Mouse (Mus musculus): Measurements from ENCODE around the gene Hes2. TPM values are rescaled to one million over a fixed set of nuclear protein-coding genes. Genes with fewer than 3 reads are reported as not detected.

The Hes2 gene
- total and polyA plus RNA-seq, 3 experiments, result 0.04 to 0.33 TPM; not detected in 1

DNA sequence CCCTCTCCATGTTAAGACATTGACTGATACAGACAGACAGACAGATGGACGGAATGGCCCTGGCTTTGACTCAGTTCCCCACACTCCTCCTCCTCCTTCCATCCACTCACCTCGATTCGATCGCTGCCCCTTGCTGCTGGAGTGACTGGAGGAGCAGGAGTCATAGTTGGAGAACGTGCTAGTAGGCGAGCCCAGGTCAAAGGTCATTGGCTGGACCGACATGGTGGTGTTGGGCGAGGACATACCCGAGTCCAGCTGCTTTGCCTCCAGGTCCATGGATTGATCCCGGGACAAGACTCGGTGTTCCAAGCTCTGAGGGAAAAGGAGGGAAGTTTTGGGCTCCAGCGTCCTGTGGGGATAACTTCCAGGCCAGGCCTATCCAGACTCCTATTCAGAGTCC lies 23.3 kb upstream of the Hes2 start:
- Histone ChIP-seq H3K4me1 (ENCODE audit: insufficient read depth, low read depth, low read length) (peaks cover 29% of the 10 kb centered on the region), H3K9me3 (replicated peaks) (peaks cover 20% of the 10 kb centered on the region), H3K36me3 (replicated peaks) (peaks cover 31% of the 10 kb centered on the region), H3K27me3 (ENCODE audit: insufficient read depth, low read length) (peaks cover 27% of the 10 kb centered on the region; the same call in 1 of the 2 replicates), H3K4me3 (ENCODE audit: low read depth, low read length) (no peak overlapping the region)
- no peak for ATAC-seq (ENCODE audit: extremely low read depth, insufficient number of reproducible peaks, low FRiP score, poor library complexity, severe bottlenecking)
- no peak for DNase-seq (ENCODE audit: low spot score)
- TF ChIP-seq GATA2 (IDR thresholded peaks at IDR 0.05; ENCODE audit: borderline replicate concordance, low read depth, low read length) (no peak), POLR2AphosphoS5 (IDR thresholded peaks at IDR 0.05; ENCODE audit: insufficient replicate concordance, low read depth, low read length) (no peak), CTCF (IDR thresholded peaks at IDR 0.05; ENCODE audit: low read depth, low read length) (no peak), GATA1 (IDR thresholded peaks at IDR 0.05; ENCODE audit: borderline replicate concordance, low read length) (no peak), TAL1 (conservative IDR thresholded peaks at IDR 0.05; ENCODE audit: low read depth, low read length) (no peak)

DNA sequence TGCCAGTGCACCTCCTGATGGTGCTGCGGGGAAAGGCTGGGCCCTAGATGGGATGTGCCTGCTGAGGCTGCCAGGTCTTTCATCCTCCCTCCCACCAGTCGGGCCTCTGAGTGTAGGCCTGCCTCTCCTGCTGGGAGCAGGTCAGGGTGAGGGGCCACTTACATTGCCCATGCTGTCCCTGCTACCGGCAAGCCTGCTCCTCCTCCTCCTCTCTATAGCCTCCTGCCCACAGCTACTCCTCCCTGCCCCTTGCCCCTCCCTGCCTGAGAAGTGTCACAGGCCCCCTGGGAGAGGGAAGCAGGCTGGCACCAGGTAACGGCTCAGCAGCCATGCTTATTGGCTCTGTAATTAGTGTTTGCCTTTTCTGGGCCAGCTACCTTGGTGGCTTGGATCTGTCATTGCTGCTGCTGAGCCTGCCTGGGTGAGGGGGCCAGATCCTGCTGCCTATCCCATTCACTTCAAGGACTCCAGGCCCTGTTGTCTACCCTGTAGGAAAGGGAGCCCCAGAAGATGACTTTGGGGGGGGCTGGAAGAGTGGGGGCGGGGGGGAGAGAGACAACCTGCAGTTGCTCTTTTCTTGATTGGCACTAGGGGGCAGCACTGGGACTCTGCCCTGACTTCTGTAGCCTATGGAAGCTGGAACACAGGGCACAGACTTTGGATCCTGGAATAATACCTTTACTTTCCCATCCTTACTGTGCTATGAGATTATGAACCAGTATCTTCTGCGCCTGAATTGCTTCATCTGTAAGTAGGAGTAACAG lies 22.4 kb upstream of the Hes2 start:
- peaks cover 20% of the 10 kb centered on the region; the same call in 1 of the 2 replicates for H3K27me3 ChIP-seq (ENCODE audit: insufficient read depth, low read length)
- H3K4me3 ChIP-seq (ENCODE audit: low read depth, low read length), result no peak overlapping the region
- H3K9me3 ChIP-seq (replicated peaks), result peaks cover 11% of the 10 kb centered on the region
- H3K36me3 ChIP-seq (replicated peaks), result peaks cover 31% of the 10 kb centered on the region
- H3K4me1 ChIP-seq (ENCODE audit: insufficient read depth, low read depth, low read length), result peaks cover 34% of the 10 kb centered on the region
- ATAC-seq (ENCODE audit: extremely low read depth, insufficient number of reproducible peaks, low FRiP score, poor library complexity, severe bottlenecking) (no peak), DNase-seq (ENCODE audit: low spot score) (no peak)
- no peak for TF ChIP-seq TAL1 (conservative IDR thresholded peaks at IDR 0.05; ENCODE audit: low read depth, low read length)
- TF ChIP-seq GATA1 (IDR thresholded peaks at IDR 0.05; ENCODE audit: borderline replicate concordance, low read length), result no peak
- TF ChIP-seq POLR2AphosphoS5 (IDR thresholded peaks at IDR 0.05; ENCODE audit: insufficient replicate concordance, low read depth, low read length), result no peak
- peak; percentile 40 for TF ChIP-seq CTCF (IDR thresholded peaks at IDR 0.05; ENCODE audit: low read depth, low read length)

DNA sequence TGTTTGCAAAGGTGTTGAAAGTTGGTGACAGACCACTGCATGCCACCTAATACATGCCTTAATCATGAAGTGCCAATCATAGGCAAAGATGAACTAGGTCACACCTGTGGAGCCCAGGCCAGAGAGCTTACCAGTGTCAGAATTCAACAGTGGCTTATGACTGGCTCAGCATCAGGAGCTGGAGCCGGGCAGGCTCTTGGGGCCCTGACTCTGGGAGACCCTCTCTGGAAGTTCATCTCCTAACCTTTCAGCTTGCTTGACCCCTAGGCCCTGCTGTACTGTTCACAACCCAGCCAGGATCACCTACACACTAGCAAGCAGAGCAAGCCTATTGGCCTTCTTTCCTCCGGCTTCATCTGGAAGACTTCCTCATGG lies 21.8 kb upstream of the Hes2 start:
- no peak for TF ChIP-seq GATA1 (IDR thresholded peaks at IDR 0.05; ENCODE audit: borderline replicate concordance, low read length)
- Histone ChIP-seq H3K9me3 (replicated peaks) (peaks cover 5% of the 10 kb centered on the region), H3K27me3 (ENCODE audit: insufficient read depth, low read length) (peaks cover 16% of the 10 kb centered on the region; the same call in 1 of the 2 replicates), H3K36me3 (replicated peaks) (peaks cover 34% of the 10 kb centered on the region), H3K4me1 (ENCODE audit: insufficient read depth, low read depth, low read length) (peaks cover 30% of the 10 kb centered on the region), H3K4me3 (ENCODE audit: low read depth, low read length) (no peak overlapping the region)
- no peak for DNase-seq (ENCODE audit: low spot score)
- ATAC-seq (ENCODE audit: extremely low read depth, insufficient number of reproducible peaks, low FRiP score, poor library complexity, severe bottlenecking), result no peak

DNA sequence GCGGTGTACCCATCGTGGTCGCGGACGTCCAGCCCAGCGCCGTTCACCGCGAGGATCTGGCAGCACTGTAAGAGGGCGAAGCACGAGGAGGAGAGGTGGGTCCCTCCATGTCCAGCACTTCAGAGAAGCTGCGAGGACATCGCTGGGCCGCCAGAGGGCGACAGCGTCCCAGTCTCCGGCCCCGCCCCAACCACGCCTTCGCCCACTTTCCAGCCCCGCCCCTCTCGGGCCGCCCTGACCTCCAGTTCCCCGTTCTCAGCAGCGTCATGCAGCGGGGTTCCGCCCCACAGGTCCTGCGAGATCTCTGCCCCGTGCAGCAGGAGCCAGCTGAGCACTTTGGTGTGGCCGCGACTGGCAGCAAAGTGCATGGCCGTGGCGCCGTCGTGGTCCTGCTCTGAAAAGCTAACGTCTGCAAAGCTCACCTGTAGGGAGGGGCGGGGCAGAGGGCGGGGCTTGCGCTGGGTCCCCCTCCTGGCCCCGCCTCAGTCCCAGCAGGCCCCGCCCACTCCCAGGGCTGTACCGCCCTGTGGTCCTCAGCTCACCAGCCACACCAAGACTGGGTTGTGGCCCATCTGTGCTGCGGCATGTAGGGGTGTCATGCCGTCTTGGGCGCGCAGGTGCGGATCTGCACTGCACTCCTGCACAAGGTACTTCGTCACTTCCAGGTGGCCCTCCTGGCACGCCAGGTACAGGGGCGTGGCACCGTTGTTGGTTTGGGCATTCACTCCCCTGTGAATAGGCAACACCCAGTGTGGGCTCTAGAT lies 20.0 kb upstream of the Hes2 start:
- Histone ChIP-seq H3K36me3 (replicated peaks) (peaks cover 27% of the 10 kb centered on the region), H3K4me3 (ENCODE audit: low read depth, low read length) (peak overlapping the region; percentile 70), H3K27me3 (ENCODE audit: insufficient read depth, low read length) (peaks cover 6% of the 10 kb centered on the region; the same call in 1 of the 2 replicates), H3K4me1 (ENCODE audit: insufficient read depth, low read depth, low read length) (peaks cover 33% of the 10 kb centered on the region), H3K9me3 (replicated peaks) (no peaks in the 10 kb centered on the region; the same call in 1 of the 2 replicates)
- ATAC-seq (ENCODE audit: extremely low read depth, insufficient number of reproducible peaks, low FRiP score, poor library complexity, severe bottlenecking), result peak; percentile 84
- TF ChIP-seq TAL1 (conservative IDR thresholded peaks at IDR 0.05; ENCODE audit: low read depth, low read length), result no peak
- TF ChIP-seq CTCF (IDR thresholded peaks at IDR 0.05; ENCODE audit: low read depth, low read length), result peak; percentile 84
- TF ChIP-seq GATA1 (IDR thresholded peaks at IDR 0.05; ENCODE audit: borderline replicate concordance, low read length), result no peak
- TF ChIP-seq POLR2AphosphoS5 (IDR thresholded peaks at IDR 0.05; ENCODE audit: insufficient replicate concordance, low read depth, low read length), result no peak
- TF ChIP-seq GATA2 (IDR thresholded peaks at IDR 0.05; ENCODE audit: borderline replicate concordance, low read depth, low read length), result no peak
- DNase-seq (ENCODE audit: low spot score), result peak; percentile 88

DNA sequence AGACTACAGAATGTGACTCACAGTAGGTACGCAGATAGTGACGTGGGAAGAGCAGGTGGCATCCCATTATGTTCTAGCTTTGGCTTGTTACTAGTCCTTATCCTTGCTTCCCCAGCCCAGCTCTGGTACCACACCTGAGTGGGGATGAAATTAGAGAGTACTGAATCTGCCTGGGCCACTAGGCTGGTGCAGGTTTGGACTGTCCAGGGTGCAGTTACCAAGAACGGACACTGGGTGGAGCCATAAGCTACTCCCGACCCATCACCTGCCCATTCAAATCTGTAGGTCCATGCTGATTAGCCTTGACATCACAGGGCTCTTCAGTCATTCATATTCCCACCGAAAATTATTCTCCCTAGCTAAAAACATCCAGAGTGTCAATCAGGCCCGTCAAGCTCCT lies 18.2 kb upstream of the Hes2 start:
- no peaks in the 10 kb centered on the region; the same call in 1 of the 2 replicates for H3K9me3 ChIP-seq (replicated peaks)
- peaks cover 3% of the 10 kb centered on the region; the same call in 1 of the 2 replicates for H3K27me3 ChIP-seq (ENCODE audit: insufficient read depth, low read length)
- peaks cover 40% of the 10 kb centered on the region for H3K4me1 ChIP-seq (ENCODE audit: insufficient read depth, low read depth, low read length)
- no peak overlapping the region for H3K4me3 ChIP-seq (ENCODE audit: low read depth, low read length)
- peaks cover 19% of the 10 kb centered on the region for H3K36me3 ChIP-seq (replicated peaks)
- DNase-seq (ENCODE audit: low spot score), result no peak
- TF ChIP-seq TAL1 (conservative IDR thresholded peaks at IDR 0.05; ENCODE audit: low read depth, low read length) (no peak), CTCF (IDR thresholded peaks at IDR 0.05; ENCODE audit: low read depth, low read length) (peak; percentile 96), GATA2 (IDR thresholded peaks at IDR 0.05; ENCODE audit: borderline replicate concordance, low read depth, low read length) (no peak), GATA1 (IDR thresholded peaks at IDR 0.05; ENCODE audit: borderline replicate concordance, low read length) (no peak)
- no peak for ATAC-seq (ENCODE audit: extremely low read depth, insufficient number of reproducible peaks, low FRiP score, poor library complexity, severe bottlenecking)

DNA sequence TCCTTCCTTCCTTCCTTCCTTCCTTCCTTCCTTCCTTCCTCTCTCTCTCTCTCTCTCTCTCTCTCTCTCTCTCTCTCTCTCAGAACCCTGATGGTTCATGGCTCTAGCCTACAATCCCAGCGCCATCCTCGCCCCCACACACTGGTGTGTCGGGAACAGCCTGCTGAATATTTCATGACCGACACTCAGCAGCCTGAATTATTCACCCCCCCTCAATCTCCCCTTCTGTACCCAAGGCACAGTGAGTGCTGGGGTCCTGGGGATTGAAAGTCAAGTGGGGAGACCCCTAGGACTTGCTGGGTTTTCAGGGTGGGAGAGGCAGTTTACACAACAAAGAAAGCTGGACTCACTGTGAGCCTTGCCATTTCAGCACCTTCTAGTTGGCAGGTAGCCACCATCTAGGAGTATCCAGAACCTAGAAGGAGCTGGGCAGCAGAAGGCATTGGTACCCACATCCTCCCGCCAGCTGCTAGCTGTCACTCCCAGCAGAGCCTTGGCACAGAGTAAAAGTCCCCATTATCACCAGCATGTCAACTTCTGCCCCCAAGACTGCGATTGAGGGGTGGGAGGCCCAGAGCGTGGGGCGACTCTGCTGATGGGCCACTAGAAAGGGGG lies 17.0 kb upstream of the Hes2 start:
- Histone ChIP-seq H3K36me3 (replicated peaks) (peaks cover 13% of the 10 kb centered on the region), H3K27me3 (ENCODE audit: insufficient read depth, low read length) (peaks cover 3% of the 10 kb centered on the region; the same call in 1 of the 2 replicates), H3K9me3 (replicated peaks) (no peaks in the 10 kb centered on the region; the same call in 1 of the 2 replicates), H3K4me1 (ENCODE audit: insufficient read depth, low read depth, low read length) (peaks cover 47% of the 10 kb centered on the region), H3K4me3 (ENCODE audit: low read depth, low read length) (no peak overlapping the region)
- ATAC-seq (ENCODE audit: extremely low read depth, insufficient number of reproducible peaks, low FRiP score, poor library complexity, severe bottlenecking) (no peak), DNase-seq (ENCODE audit: low spot score) (no peak)
- TF ChIP-seq TAL1 (conservative IDR thresholded peaks at IDR 0.05; ENCODE audit: low read depth, low read length), result no peak
- no peak for TF ChIP-seq GATA2 (IDR thresholded peaks at IDR 0.05; ENCODE audit: borderline replicate concordance, low read depth, low read length)
- no peak for TF ChIP-seq POLR2AphosphoS5 (IDR thresholded peaks at IDR 0.05; ENCODE audit: insufficient replicate concordance, low read depth, low read length)
- TF ChIP-seq GATA1 (IDR thresholded peaks at IDR 0.05; ENCODE audit: borderline replicate concordance, low read length), result no peak
- TF ChIP-seq CTCF (IDR thresholded peaks at IDR 0.05; ENCODE audit: low read depth, low read length), result no peak

All from G1E (cell line).